Mouse (Mus musculus) ES-E14 (cell line): ENCODE measurements at regions not wholly inside any gene's neighbourhood (a gene's known extent, or its start where the extent isn't known, plus 50 kb on each side); places are given as distances from the start of the nearest gene placed in this dataset.

Experiments used
- DNase-seq: peaks from one replicate; pipeline ENCODE4 v3.0.0-alpha.2; 2013; ENCODE audit warnings: low read depth, low spot score
- H3K27ac ChIP-seq: 2 replicates; pipeline ENCODE4 v1.5.1; 2012; ENCODE audit warnings: low read depth, mild to moderate bottlenecking, low read length, moderate library complexity, mixed read lengths; ENCODE audit not compliant: poor library complexity, insufficient read depth, severe bottlenecking
- H3K36me3 ChIP-seq: 2 replicates; pipeline ENCODE4 v1.6.1; 2012; ENCODE audit warnings: mild to moderate bottlenecking, low read length, moderate library complexity, mixed read lengths; ENCODE audit not compliant: control insufficient read depth, poor library complexity, insufficient read depth, severe bottlenecking
- H3K4me1 ChIP-seq, 2 experiments: fragments of 150-350 bp in 1 of 2; sonication (generic) in 1 of 2; 2 replicates each; pipeline ENCODE4 v1.6.1; 2012; ENCODE audit warnings: low read length in 2 of 2, mild to moderate bottlenecking in 1 of 2, mixed read lengths in 1 of 2; ENCODE audit not compliant: control insufficient read depth in 2 of 2, insufficient read depth in 2 of 2, poor library complexity in 1 of 2
- H3K4me3 ChIP-seq, 2 experiments: fragments of 150-350 bp in 1 of 2; sonication (generic) in 1 of 2; 2 replicates each; pipeline ENCODE4 v1.5.1; 2012; ENCODE audit warnings: low read length in 2 of 2, low read depth in 1 of 2, mild to moderate bottlenecking in 1 of 2, mixed read lengths in 1 of 2; ENCODE audit not compliant: insufficient read depth in 1 of 2, poor library complexity in 1 of 2, severe bottlenecking in 1 of 2
- H3K9ac ChIP-seq: 2 replicates; pipeline ENCODE4 v1.6.1; 2012; ENCODE audit warnings: low read depth, mild to moderate bottlenecking, low read length, mixed read lengths; ENCODE audit not compliant: poor library complexity, insufficient read depth, severe bottlenecking
- H3K9me3 ChIP-seq: fragments of 150-350 bp; sonication (generic); 2 replicates; pipeline ENCODE4 v1.6.1; 2012; ENCODE audit warnings: low read depth, mild to moderate bottlenecking, low read length; ENCODE audit not compliant: control insufficient read depth, insufficient read depth
- CHD2 ChIP-seq: IDR thresholded peaks from 2 replicates; pipeline ENCODE4 v1.6.1; 2014; ENCODE audit warnings: mild to moderate bottlenecking, low read depth, low read length, inconsistent platforms
- HCFC1 ChIP-seq: IDR thresholded peaks from 2 replicates; pipeline ENCODE4 v1.6.1; 2012; ENCODE audit warnings: low read length, inconsistent platforms, borderline replicate concordance; ENCODE audit not compliant: insufficient read depth
- MAFK ChIP-seq: IDR thresholded peaks from 2 replicates; pipeline ENCODE4 v1.6.1; 2014; ENCODE audit warnings: mild to moderate bottlenecking, low read depth, low read length, inconsistent platforms; ENCODE audit not compliant: insufficient read depth
- ZC3H11A ChIP-seq: IDR thresholded peaks from 2 replicates; pipeline ENCODE4 v1.6.1; 2012; ENCODE audit warnings: low read depth, mild to moderate bottlenecking, inconsistent platforms, low read length, borderline replicate concordance
- ZNF384 ChIP-seq: IDR thresholded peaks from 2 replicates; pipeline ENCODE4 v1.6.1; 2012; ENCODE audit warnings: low read depth, low read length, inconsistent platforms
- in situ Hi-C, 2 experiments: fragments of 600-800 bp; cut with MboI; formaldehyde crosslinking; loops; one replicate each; pipeline ENCODE4 v1.15.1; 2025; ENCODE audit warnings: low sequenced_read_pairs in 2 of 2, inconsistent platforms in 1 of 2; ENCODE audit not compliant: unreplicated experiment in 2 of 2

GRCm38 (mm10) chr11:111671865-111672264 is 605.9 kb downstream of the Kcnj2 start:
- no peak overlapping the region for H3K27ac ChIP-seq
- DNase-seq: no peak
- H3K9me3 ChIP-seq: no peaks in the 10 kb centered on the region
- in situ Hi-C loops: no loop called here
- no peak overlapping the region for H3K4me3 ChIP-seq
- no peak overlapping the region for H3K9ac ChIP-seq
- H3K36me3 ChIP-seq: no peaks in the 10 kb centered on the region
- TF ChIP-seq ZNF384: no peak
- no peak for TF ChIP-seq MAFK
- no peak for TF ChIP-seq HCFC1
- TF ChIP-seq CHD2: no peak
- TF ChIP-seq ZC3H11A: no peak
- H3K4me1 ChIP-seq: no peaks in the 10 kb centered on the region

GRCm38 (mm10) chr11:111675673-111676072 is 609.7 kb downstream of the Kcnj2 start:
- no peaks in the 10 kb centered on the region for H3K9me3 ChIP-seq
- H3K4me3 ChIP-seq: no peak overlapping the region
- no peak overlapping the region for H3K9ac ChIP-seq
- H3K27ac ChIP-seq: no peak overlapping the region
- DNase-seq: no peak
- H3K4me1 ChIP-seq: no peaks in the 10 kb centered on the region
- in situ Hi-C loops: no loop called here
- no peaks in the 10 kb centered on the region for H3K36me3 ChIP-seq
- TF ChIP-seq ZNF384 (no peak), HCFC1 (no peak), ZC3H11A (no peak), MAFK (no peak), CHD2 (no peak)

GRCm38 (mm10) chr11:111682341-111682740 is 616.4 kb downstream of the Kcnj2 start:
- Histone ChIP-seq H3K9me3 (no peaks in the 10 kb centered on the region), H3K36me3 (no peaks in the 10 kb centered on the region), H3K9ac (no peak overlapping the region), H3K27ac (no peak overlapping the region), H3K4me1 (no peaks in the 10 kb centered on the region), H3K4me3 (no peak overlapping the region)
- no peak for TF ChIP-seq ZNF384
- no peak for TF ChIP-seq ZC3H11A
- TF ChIP-seq CHD2: no peak
- TF ChIP-seq MAFK: no peak
- in situ Hi-C loops: no loop called here
- DNase-seq: no peak

- Histone ChIP-seq H3K9me3 (no peaks in the 10 kb centered on the region), H3K9ac (no peak overlapping the region), H3K27ac (no peak overlapping the region), H3K36me3 (no peaks in the 10 kb centered on the region), H3K4me3 (no peak overlapping the region), H3K4me1 (no peaks in the 10 kb centered on the region)
- DNase-seq: no peak
- TF ChIP-seq MAFK (no peak), ZNF384 (no peak), CHD2 (no peak), HCFC1 (no peak), ZC3H11A (no peak)
- in situ Hi-C loops: no loop called here
Observed at GRCm38 (mm10) chr11:111683909-111684308, 617.9 kb downstream of the Kcnj2 start.

GRCm38 (mm10) chr11:111687769-111688168 is 621.8 kb downstream of the Kcnj2 start:
- no peak overlapping the region for H3K9ac ChIP-seq
- no peaks in the 10 kb centered on the region for H3K9me3 ChIP-seq
- no peaks in the 10 kb centered on the region for H3K4me1 ChIP-seq
- no peak for DNase-seq
- H3K36me3 ChIP-seq: no peaks in the 10 kb centered on the region
- H3K27ac ChIP-seq: no peak overlapping the region
- H3K4me3 ChIP-seq: no peak overlapping the region
- in situ Hi-C loops: no loop called here
- TF ChIP-seq MAFK (no peak), ZC3H11A (no peak), CHD2 (no peak), ZNF384 (no peak)
